Mouse (Mus musculus) gonadal fat pad, adult 2 months (tissue): ENCODE measurements at regions not wholly inside any gene's neighbourhood (a gene's known extent, or its start where the extent isn't known, plus 50 kb on each side); places are given as distances from the start of the nearest gene placed in this dataset.

Source experiments
- DNase-seq: peaks from one replicate; pipeline ENCODE4 v3.0.0-alpha.2; 2012; ENCODE audit warnings: low read depth

GRCm38 (mm10) chr10:23611183-23611582, 175.9 kb downstream of the Rps12 start:
- DNase-seq, result no peak

GRCm38 (mm10) chr10:23610485-23610884, 176.6 kb downstream of the Rps12 start:
- DNase-seq, result no peak

GRCm38 (mm10) chr10:23610046-23610445, 177.0 kb downstream of the Rps12 start:
- no peak for DNase-seq

- no peak for DNase-seq
These were observed 177.7 kb downstream of the Rps12 start for GRCm38 (mm10) chr10:23609270-23609914.

- DNase-seq, result no peak
These were observed 186.4 kb downstream of the Rps12 start for GRCm38 (mm10) chr10:23600701-23601100.

- DNase-seq, result no peak
These were observed 191.5 kb downstream of the Rps12 start for GRCm38 (mm10) chr10:23595541-23595940.

GRCm38 (mm10) chr10:23580230-23580629, 206.8 kb downstream of the Rps12 start:
- no peak for DNase-seq

- DNase-seq, result no peak
These were observed 216.1 kb downstream of the Rps12 start for GRCm38 (mm10) chr10:23571013-23571412.

GRCm38 (mm10) chr10:23569386-23569785, 217.7 kb downstream of the Rps12 start:
- DNase-seq, result no peak

GRCm38 (mm10) chr10:23562273-23562885, 211.8 kb upstream of the Eya4 start:
- DNase-seq, result no peak

- DNase-seq, result no peak
These were observed 209.5 kb upstream of the Eya4 start for GRCm38 (mm10) chr10:23559980-23560658.

- DNase-seq, result no peak
These were observed 207.2 kb upstream of the Eya4 start for GRCm38 (mm10) chr10:23557828-23558227.

- DNase-seq, result no peak
These were observed 198.6 kb upstream of the Eya4 start for GRCm38 (mm10) chr10:23549207-23549606.

GRCm38 (mm10) chr10:23548322-23548721, 197.7 kb upstream of the Eya4 start:
- DNase-seq, result no peak

GRCm38 (mm10) chr10:23542712-23543111, 192.1 kb upstream of the Eya4 start:
- no peak for DNase-seq

GRCm38 (mm10) chr10:23541914-23542313, 191.3 kb upstream of the Eya4 start:
- DNase-seq, result no peak

GRCm38 (mm10) chr10:23534636-23535035, 184.1 kb upstream of the Eya4 start:
- no peak for DNase-seq

- DNase-seq, result no peak
These were observed 181.6 kb upstream of the Eya4 start for GRCm38 (mm10) chr10:23531964-23532758.

- no peak for DNase-seq
These were observed 180.1 kb upstream of the Eya4 start for GRCm38 (mm10) chr10:23530715-23531114.

GRCm38 (mm10) chr10:23526796-23527195, 176.2 kb upstream of the Eya4 start:
- no peak for DNase-seq

- DNase-seq, result no peak
These were observed 172.1 kb upstream of the Eya4 start for GRCm38 (mm10) chr10:23522664-23523063.

GRCm38 (mm10) chr10:23493647-23494046, 143.1 kb upstream of the Eya4 start:
- no peak for DNase-seq
